Mouse (Mus musculus): ENCODE measurements at regions not wholly inside any gene's neighbourhood (a gene's known extent, or its start where the extent isn't known, plus 50 kb on each side); places are given as distances from the start of the nearest gene placed in this dataset.

- DNase-seq (ENCODE audit: low spot score) (peak; percentile 79), ATAC-seq (ENCODE audit: low FRiP score) (peak; percentile 88)
- no peaks in the 10 kb centered on the region; the same call in none of the 2 replicates for H3K4me1 ChIP-seq (replicated peaks; ENCODE audit: control insufficient read depth, insufficient read depth, low read length)
- WGBS, result 15% methylated on average over 9 of the region's 9 CpGs
- H3K27ac ChIP-seq (ENCODE audit: low read depth, low read length), result no peak overlapping the region; the same call in 1 of the 2 replicates
- H3K4me2 ChIP-seq (replicated peaks; ENCODE audit: low read depth, low read length), result peak overlapping the region; percentile 2
- no peaks in the 10 kb centered on the region for H3K27me3 ChIP-seq (ENCODE audit: control insufficient read depth, insufficient read depth, low read length)
- no peak overlapping the region for H3K4me3 ChIP-seq (ENCODE audit: low read depth, low read length)
- H3K9ac ChIP-seq (ENCODE audit: low read depth, low read length), result no peak overlapping the region
- H3K36me3 ChIP-seq (ENCODE audit: control insufficient read depth, insufficient read depth, low read length), result no peaks in the 10 kb centered on the region
- H3K9me3 ChIP-seq (ENCODE audit: control insufficient read depth, low read length), result no peaks in the 10 kb centered on the region
These were observed 885.1 kb upstream of the Pou3f3 start for GRCm38 (mm10) chr1:41810318-41810964.

GRCm38 (mm10) chr1:41811130-41811529 lies 884.4 kb upstream of the Pou3f3 start:
- no peaks in the 10 kb centered on the region for H3K36me3 ChIP-seq (ENCODE audit: control insufficient read depth, insufficient read depth, low read length)
- H3K9ac ChIP-seq (ENCODE audit: low read depth, low read length), result no peak overlapping the region
- H3K9me3 ChIP-seq (ENCODE audit: control insufficient read depth, low read length), result no peaks in the 10 kb centered on the region
- DNase-seq (ENCODE audit: low spot score) (no peak), ATAC-seq (ENCODE audit: low FRiP score) (no peak)
- no peak overlapping the region for H3K4me3 ChIP-seq (ENCODE audit: low read depth, low read length)
- no peaks in the 10 kb centered on the region; the same call in none of the 2 replicates for H3K4me1 ChIP-seq (replicated peaks; ENCODE audit: control insufficient read depth, insufficient read depth, low read length)
- no peaks in the 10 kb centered on the region for H3K27me3 ChIP-seq (ENCODE audit: control insufficient read depth, insufficient read depth, low read length)
- no peak overlapping the region for H3K4me2 ChIP-seq (replicated peaks; ENCODE audit: low read depth, low read length)
- WGBS, result 80% methylated on average over 3 of the region's 3 CpGs
- no peak overlapping the region for H3K27ac ChIP-seq (ENCODE audit: low read depth, low read length)

- H3K9me3 ChIP-seq (ENCODE audit: control insufficient read depth, low read length), result no peaks in the 10 kb centered on the region
- H3K27me3 ChIP-seq (ENCODE audit: control insufficient read depth, insufficient read depth, low read length), result no peaks in the 10 kb centered on the region
- H3K4me2 ChIP-seq (replicated peaks; ENCODE audit: low read depth, low read length), result no peak overlapping the region
- no peak overlapping the region for H3K9ac ChIP-seq (ENCODE audit: low read depth, low read length)
- H3K27ac ChIP-seq (ENCODE audit: low read depth, low read length), result no peak overlapping the region
- no peaks in the 10 kb centered on the region; the same call in none of the 2 replicates for H3K4me1 ChIP-seq (replicated peaks; ENCODE audit: control insufficient read depth, insufficient read depth, low read length)
- H3K36me3 ChIP-seq (ENCODE audit: control insufficient read depth, insufficient read depth, low read length), result no peaks in the 10 kb centered on the region
- no peak for DNase-seq (ENCODE audit: low spot score)
- ATAC-seq (ENCODE audit: low FRiP score), result no peak
- H3K4me3 ChIP-seq (ENCODE audit: low read depth, low read length), result no peak overlapping the region
- WGBS, result 34% methylated on average over 7 of the region's 7 CpGs
These were observed 883.5 kb upstream of the Pou3f3 start for GRCm38 (mm10) chr1:41812071-41812470.

GRCm38 (mm10) chr1:41814032-41815005 lies 881.2 kb upstream of the Pou3f3 start:
- DNase-seq (ENCODE audit: low spot score) (peak; percentile 38), ATAC-seq (ENCODE audit: low FRiP score) (peak; percentile 70)
- H3K4me2 ChIP-seq (replicated peaks; ENCODE audit: low read depth, low read length), result 0 out of 2 replicates have a peak overlapping the region, but pooled peaks have one; percentile 8
- no peak overlapping the region for H3K27ac ChIP-seq (ENCODE audit: low read depth, low read length)
- H3K4me1 ChIP-seq (replicated peaks; ENCODE audit: control insufficient read depth, insufficient read depth, low read length), result no peaks in the 10 kb centered on the region; the same call in none of the 2 replicates
- H3K36me3 ChIP-seq (ENCODE audit: control insufficient read depth, insufficient read depth, low read length), result no peaks in the 10 kb centered on the region
- no peak overlapping the region for H3K4me3 ChIP-seq (ENCODE audit: low read depth, low read length)
- no peaks in the 10 kb centered on the region for H3K27me3 ChIP-seq (ENCODE audit: control insufficient read depth, insufficient read depth, low read length)
- H3K9ac ChIP-seq (ENCODE audit: low read depth, low read length), result no peak overlapping the region
- 38% methylated on average over 10 of the region's 10 CpGs for WGBS
- H3K9me3 ChIP-seq (ENCODE audit: control insufficient read depth, low read length), result no peaks in the 10 kb centered on the region

- Histone ChIP-seq H3K27me3 (ENCODE audit: control insufficient read depth, insufficient read depth, low read length) (no peaks in the 10 kb centered on the region), H3K4me2 (replicated peaks; ENCODE audit: low read depth, low read length) (no peak overlapping the region), H3K4me1 (replicated peaks; ENCODE audit: control insufficient read depth, insufficient read depth, low read length) (no peaks in the 10 kb centered on the region; the same call in none of the 2 replicates), H3K9ac (ENCODE audit: low read depth, low read length) (no peak overlapping the region), H3K4me3 (ENCODE audit: low read depth, low read length) (no peak overlapping the region), H3K9me3 (ENCODE audit: control insufficient read depth, low read length) (no peaks in the 10 kb centered on the region), H3K27ac (ENCODE audit: low read depth, low read length) (no peak overlapping the region), H3K36me3 (ENCODE audit: control insufficient read depth, insufficient read depth, low read length) (no peaks in the 10 kb centered on the region)
- WGBS, result 76% methylated on average over 4 of the region's 4 CpGs
- DNase-seq (ENCODE audit: low spot score) (no peak), ATAC-seq (ENCODE audit: low FRiP score) (no peak)
These were observed 880.5 kb upstream of the Pou3f3 start for GRCm38 (mm10) chr1:41815021-41815420.

- Histone ChIP-seq H3K27me3 (ENCODE audit: control insufficient read depth, insufficient read depth, low read length) (no peaks in the 10 kb centered on the region), H3K9me3 (ENCODE audit: control insufficient read depth, low read length) (no peaks in the 10 kb centered on the region), H3K4me1 (replicated peaks; ENCODE audit: control insufficient read depth, insufficient read depth, low read length) (no peaks in the 10 kb centered on the region), H3K4me3 (ENCODE audit: low read depth, low read length) (no peak overlapping the region), H3K9ac (ENCODE audit: low read depth, low read length) (no peak overlapping the region), H3K36me3 (ENCODE audit: control insufficient read depth, insufficient read depth, low read length) (no peaks in the 10 kb centered on the region), H3K27ac (ENCODE audit: low read depth, low read length) (no peak overlapping the region), H3K4me2 (replicated peaks; ENCODE audit: low read depth, low read length) (no peak overlapping the region)
- ATAC-seq (ENCODE audit: low FRiP score) (no peak), DNase-seq (ENCODE audit: low spot score) (no peak)
- WGBS, result 89% methylated on average over 5 of the region's 5 CpGs
These were observed 872.8 kb upstream of the Pou3f3 start for GRCm38 (mm10) chr1:41822742-41823141.

- no peak for DNase-seq (ENCODE audit: low spot score)
- H3K9ac ChIP-seq (ENCODE audit: low read depth, low read length), result no peak overlapping the region
- 78% methylated on average over 4 of the region's 4 CpGs for WGBS
These were observed 870.3 kb upstream of the Pou3f3 start for GRCm38 (mm10) chr1:41825223-41825622.

GRCm38 (mm10) chr1:41831641-41832040 lies 863.9 kb upstream of the Pou3f3 start:
- ATAC-seq (ENCODE audit: low FRiP score) (no peak), DNase-seq (ENCODE audit: low spot score) (no peak)
- Histone ChIP-seq H3K4me2 (replicated peaks; ENCODE audit: low read depth, low read length) (no peak overlapping the region), H3K36me3 (ENCODE audit: control insufficient read depth, insufficient read depth, low read length) (no peaks in the 10 kb centered on the region), H3K9ac (ENCODE audit: low read depth, low read length) (no peak overlapping the region), H3K4me1 (replicated peaks; ENCODE audit: control insufficient read depth, insufficient read depth, low read length) (no peaks in the 10 kb centered on the region), H3K4me3 (ENCODE audit: low read depth, low read length) (no peak overlapping the region), H3K27me3 (ENCODE audit: control insufficient read depth, insufficient read depth, low read length) (no peaks in the 10 kb centered on the region), H3K27ac (ENCODE audit: low read depth, low read length) (no peak overlapping the region), H3K9me3 (ENCODE audit: control insufficient read depth, low read length) (no peaks in the 10 kb centered on the region)
- 88% methylated on average over 2 of the region's 2 CpGs for WGBS

More at GRCm38 (mm10) chr1:41825223-41825622, 870.3 kb upstream of the Pou3f3 start:
- Histone ChIP-seq H3K27ac (ENCODE audit: low read depth, low read length) (no peak overlapping the region), H3K4me1 (replicated peaks; ENCODE audit: control insufficient read depth, insufficient read depth, low read length) (no peaks in the 10 kb centered on the region), H3K9me3 (ENCODE audit: control insufficient read depth, low read length) (no peaks in the 10 kb centered on the region), H3K36me3 (ENCODE audit: control insufficient read depth, insufficient read depth, low read length) (no peaks in the 10 kb centered on the region), H3K4me2 (replicated peaks; ENCODE audit: low read depth, low read length) (no peak overlapping the region), H3K27me3 (ENCODE audit: control insufficient read depth, insufficient read depth, low read length) (no peaks in the 10 kb centered on the region), H3K4me3 (ENCODE audit: low read depth, low read length) (no peak overlapping the region)
- ATAC-seq (ENCODE audit: low FRiP score), result no peak

Measured in hindbrain, embryonic 11.5 days (tissue).